Mouse (Mus musculus): ENCODE data around the gene Stk25.

- TF ChIP-seq GATA1 (IDR thresholded peaks at IDR 0.05; ENCODE audit: low read length) (no peak), TAL1 (IDR thresholded peaks at IDR 0.05; ENCODE audit: low read length) (no peak)
These were observed 29.7 kb upstream of the Stk25 start for GRCm38 (mm10) chr1:93688154-93688553.
